Mouse (Mus musculus) cerebellum, adult 11-12 months (tissue): Measurements from ENCODE around the gene Fmo5.

Source experiments
- DNase-seq: peaks from one replicate; pipeline ENCODE4 v3.0.0; 2022

The Fmo5 gene

GRCm38 (mm10) chr3:97633456-97633855 is 4.9 kb downstream of the Fmo5 start:
- DNase-seq: no peak

GRCm38 (mm10) chr3:97634288-97634761 is 5.7 kb downstream of the Fmo5 start:
- no peak for DNase-seq

GRCm38 (mm10) chr3:97641396-97641795 is 12.8 kb downstream of the Fmo5 start:
- no peak for DNase-seq

- no peak for DNase-seq
Observed at GRCm38 (mm10) chr3:97642001-97642400, 13.4 kb downstream of the Fmo5 start.

GRCm38 (mm10) chr3:97648518-97648917 is 19.9 kb downstream of the Fmo5 start:
- DNase-seq: no peak

GRCm38 (mm10) chr3:97649022-97649421 is 20.4 kb downstream of the Fmo5 start:
- no peak for DNase-seq

- DNase-seq: no peak
Observed at GRCm38 (mm10) chr3:97649469-97649868, 20.9 kb downstream of the Fmo5 start.

GRCm38 (mm10) chr3:97651604-97652003 is 23.0 kb downstream of the Fmo5 start:
- no peak for DNase-seq

GRCm38 (mm10) chr3:97653781-97654180 is 25.2 kb downstream of the Fmo5 start:
- DNase-seq: no peak

- DNase-seq: no peak
Observed at GRCm38 (mm10) chr3:97654901-97655300, 26.3 kb downstream of the Fmo5 start.

GRCm38 (mm10) chr3:97657655-97658411 is 29.2 kb downstream of the Fmo5 start, which contains the start of gene Prkab2:
Gene Prkab2 (plus strand): TSS chr3:97658193.
- DNase-seq: peak; percentile 98

- no peak for DNase-seq
Observed at GRCm38 (mm10) chr3:97658426-97659193, 30.0 kb downstream of the Fmo5 start.

GRCm38 (mm10) chr3:97659746-97660145 is 31.1 kb downstream of the Fmo5 start:
- no peak for DNase-seq

- no peak for DNase-seq
Observed at GRCm38 (mm10) chr3:97661206-97661605, 32.6 kb downstream of the Fmo5 start.

GRCm38 (mm10) chr3:97665525-97665924 is 36.9 kb downstream of the Fmo5 start:
- no peak for DNase-seq

GRCm38 (mm10) chr3:97666154-97666553 is 37.5 kb downstream of the Fmo5 start:
- DNase-seq: no peak

GRCm38 (mm10) chr3:97667093-97667675 is 38.6 kb downstream of the Fmo5 start:
- DNase-seq: no peak

GRCm38 (mm10) chr3:97674644-97675110 is 46.1 kb downstream of the Fmo5 start, which contains the start of gene Gm17651:
Gene Gm17651 (minus strand): TSS chr3:97674694.
- DNase-seq: no peak

- no peak for DNase-seq
Observed at GRCm38 (mm10) chr3:97676126-97676525, 47.5 kb downstream of the Fmo5 start.

GRCm38 (mm10) chr3:97678416-97678815 is 49.8 kb downstream of the Fmo5 start:
- DNase-seq: no peak

- DNase-seq: peak; percentile 59
Observed at GRCm38 (mm10) chr3:97680631-97681320, 52.2 kb downstream of the Fmo5 start.

- DNase-seq: peak; percentile 41
Observed at GRCm38 (mm10) chr3:97681321-97682158, 52.9 kb downstream of the Fmo5 start.
